In the genomic region with DNA sequence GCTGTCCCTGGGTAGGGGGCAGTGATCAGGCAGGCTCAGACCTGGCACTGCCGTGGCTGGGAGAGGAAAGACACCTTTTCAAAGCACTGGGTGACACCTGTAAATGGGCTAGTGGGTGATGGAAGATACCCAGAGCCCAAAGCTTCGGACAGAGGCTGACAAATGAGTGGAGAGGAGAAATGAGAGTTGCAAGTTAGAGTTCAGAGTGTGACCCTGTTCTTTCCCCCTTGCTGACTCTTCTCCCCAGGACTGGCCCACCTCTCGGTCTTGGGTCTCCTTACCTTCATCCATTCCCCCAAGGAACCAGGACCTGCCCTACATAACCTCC, we compare ENCODE assay signal across 7 mouse cellular contexts. TPM values are rescaled to one million over a fixed set of nuclear protein-coding genes. Genes with fewer than 3 reads are reported as not detected.
DNase-seq lines count a peak whose midpoint lies in the region; ATAC-seq and TF ChIP-seq lines count a peak whose summit lies in the region.

No protein-coding gene starts in this region.

- no peak for DNase-seq in lung, postnatal 0 days (ENCODE audit: low spot score)
- DNase-seq in lung, postnatal 4 days, result no peak
- no peak for DNase-seq in cerebellum, adult 11-12 months

- peak overlapping the region; percentile 64 for H3K4me3 ChIP-seq in lung, postnatal 0 days (ENCODE audit: low read depth, low read length)
- H3K4me3 ChIP-seq in forebrain, embryonic 12.5 days (replicated peaks), result peak overlapping the region; percentile 64
- peak overlapping the region; percentile 67 for H3K4me3 ChIP-seq in limb, embryonic 13.5 days
- H3K4me3 ChIP-seq in stomach, embryonic 14.5 days (ENCODE audit: low read depth, low read length), result peak overlapping the region; percentile 66

- WGBS in lung, postnatal 0 days, result 10% methylated on average over 3 of the region's 3 CpGs
- WGBS in forebrain, embryonic 12.5 days, result 6% methylated on average over 3 of the region's 3 CpGs
- WGBS in limb, embryonic 13.5 days, result 0% methylated on average over 3 of the region's 3 CpGs
- 2% methylated on average over 3 of the region's 3 CpGs for WGBS in stomach, embryonic 14.5 days

- TF ChIP-seq EP300 in lung, postnatal 0 days (IDR thresholded peaks at IDR 0.05), result no peak

- ATAC-seq in lung, postnatal 0 days, result no peak
- no peak for ATAC-seq in forebrain, embryonic 12.5 days (ENCODE audit: low FRiP score)
- ATAC-seq in limb, embryonic 13.5 days (ENCODE audit: low FRiP score, low read depth), result no peak
- no peak for ATAC-seq in stomach, embryonic 14.5 days (ENCODE audit: insufficient number of reproducible peaks, insufficient read depth, low FRiP score, low read depth)
- no peak for ATAC-seq in CD4-positive, CD25-positive, alpha-beta regulatory T cell, adult 4 months

- H3K36me3 ChIP-seq in lung, postnatal 0 days (ENCODE audit: insufficient read depth, low read length), result no peaks in the 10 kb centered on the region
- H3K36me3 ChIP-seq in forebrain, embryonic 12.5 days (replicated peaks), result peaks cover 22% of the 10 kb centered on the region
- peaks cover 26% of the 10 kb centered on the region for H3K36me3 ChIP-seq in limb, embryonic 13.5 days
- H3K36me3 ChIP-seq in stomach, embryonic 14.5 days (ENCODE audit: control insufficient read depth, insufficient read depth, low read length), result peaks cover 14% of the 10 kb centered on the region

- TF ChIP-seq CTCF in lung, postnatal 0 days (IDR thresholded peaks at IDR 0.05), result no peak; the same call in 1 of the 2 replicates

- H3K9ac ChIP-seq in lung, postnatal 0 days (replicated peaks; ENCODE audit: low read depth), result peak overlapping the region; percentile 77
- peak overlapping the region; percentile 65 for H3K9ac ChIP-seq in forebrain, embryonic 12.5 days
- H3K9ac ChIP-seq in limb, embryonic 13.5 days, result peak overlapping the region; percentile 82
- peak overlapping the region; percentile 32; the same call in 1 of the 2 replicates for H3K9ac ChIP-seq in stomach, embryonic 14.5 days (replicated peaks; ENCODE audit: low read depth, low read length)

- H3K27me3 ChIP-seq in lung, postnatal 0 days (replicated peaks; ENCODE audit: insufficient read depth, low read length), result no peaks in the 10 kb centered on the region
- H3K27me3 ChIP-seq in forebrain, embryonic 12.5 days, result no peaks in the 10 kb centered on the region
- no peaks in the 10 kb centered on the region for H3K27me3 ChIP-seq in limb, embryonic 13.5 days
- H3K27me3 ChIP-seq in stomach, embryonic 14.5 days (ENCODE audit: control insufficient read depth, insufficient read depth, low read length), result no peaks in the 10 kb centered on the region

- H3K9me3 ChIP-seq in lung, postnatal 0 days (ENCODE audit: low read length), result no peaks in the 10 kb centered on the region
- H3K9me3 ChIP-seq in forebrain, embryonic 12.5 days, result no peaks in the 10 kb centered on the region
- H3K9me3 ChIP-seq in limb, embryonic 13.5 days, result no peaks in the 10 kb centered on the region
- no peaks in the 10 kb centered on the region for H3K9me3 ChIP-seq in stomach, embryonic 14.5 days (ENCODE audit: control insufficient read depth, low read depth, low read length)

- H3K27ac ChIP-seq in lung, postnatal 0 days (ENCODE audit: low read length), result peak overlapping the region; percentile 97
- peak overlapping the region; percentile 97 for H3K27ac ChIP-seq in forebrain, embryonic 12.5 days
- H3K27ac ChIP-seq in limb, embryonic 13.5 days, result peak overlapping the region; percentile 95
- peak overlapping the region; percentile 96 for H3K27ac ChIP-seq in stomach, embryonic 14.5 days (ENCODE audit: low read length)

- peak overlapping the region; percentile 78 for H3K4me2 ChIP-seq in lung, postnatal 0 days (replicated peaks; ENCODE audit: low read depth, low read length)
- H3K4me2 ChIP-seq in forebrain, embryonic 12.5 days, result peak overlapping the region; percentile 98
- H3K4me2 ChIP-seq in limb, embryonic 13.5 days (replicated peaks), result peak overlapping the region; percentile 99
- H3K4me2 ChIP-seq in stomach, embryonic 14.5 days (replicated peaks; ENCODE audit: low read depth, low read length), result peak overlapping the region; percentile 74

- H3K4me1 ChIP-seq in lung, postnatal 0 days (ENCODE audit: insufficient read depth, low read depth, low read length), result peaks cover 25% of the 10 kb centered on the region
- H3K4me1 ChIP-seq in forebrain, embryonic 12.5 days, result peaks cover 54% of the 10 kb centered on the region
- peaks cover 39% of the 10 kb centered on the region for H3K4me1 ChIP-seq in limb, embryonic 13.5 days
- peaks cover 26% of the 10 kb centered on the region for H3K4me1 ChIP-seq in stomach, embryonic 14.5 days (ENCODE audit: control insufficient read depth, insufficient read depth, low read length)

RNA-seq across cellular contexts. Expression of a gene that starts 0.6 kb away (rescaled TPM):
- 179 and 180 TPM in 2 replicates for polyA plus RNA-seq in lung, postnatal 0 days (2015; fragmentation: Nextera tagmentation; extraction: Ambion mirVana)
- polyA plus RNA-seq in forebrain, embryonic 12.5 days (2016; fragmentation: Nextera tagmentation; extraction: Ambion mirVana), result 155 and 161 TPM in 2 replicates
- polyA plus RNA-seq in limb, embryonic 13.5 days (2015; fragmentation: Nextera tagmentation; extraction: Ambion mirVana), result 170 and 176 TPM in 2 replicates
- polyA plus RNA-seq in stomach, embryonic 14.5 days (2014; fragmentation: Nextera tagmentation; extraction: Ambion mirVana), result 152 and 161 TPM in 2 replicates
- polyA plus RNA-seq in CD4-positive, CD25-positive, alpha-beta regulatory T cell, adult 4 months (2017; shearing (Covaris generic)), result 100 to 1,000 TPM; 153 to 166 TPM

RNA-seq across cellular contexts. Expression of a gene that starts 1.1 kb away (rescaled TPM):
- polyA plus RNA-seq in lung, postnatal 0 days (2015; fragmentation: Nextera tagmentation; extraction: Ambion mirVana), result 1.0 and 1.4 TPM in 2 replicates
- polyA plus RNA-seq in forebrain, embryonic 12.5 days (2016; fragmentation: Nextera tagmentation; extraction: Ambion mirVana), result 3.9 and 4.8 TPM in 2 replicates
- polyA plus RNA-seq in limb, embryonic 13.5 days (2015; fragmentation: Nextera tagmentation; extraction: Ambion mirVana), result 3.6 and 4.4 TPM in 2 replicates
- polyA plus RNA-seq in stomach, embryonic 14.5 days (2014; fragmentation: Nextera tagmentation; extraction: Ambion mirVana), result 3.0 and 3.3 TPM in 2 replicates
- not detected for polyA plus RNA-seq in CD4-positive, CD25-positive, alpha-beta regulatory T cell, adult 4 months (2017; shearing (Covaris generic))

RNA-seq across cellular contexts. Expression of a gene that starts 7.1 kb away (rescaled TPM):
- 15.2 and 16.2 TPM in 2 replicates for polyA plus RNA-seq in lung, postnatal 0 days (2015; fragmentation: Nextera tagmentation; extraction: Ambion mirVana)
- polyA plus RNA-seq in forebrain, embryonic 12.5 days (2016; fragmentation: Nextera tagmentation; extraction: Ambion mirVana), result 8.6 and 8.8 TPM in 2 replicates
- polyA plus RNA-seq in limb, embryonic 13.5 days (2015; fragmentation: Nextera tagmentation; extraction: Ambion mirVana), result 15.0 and 15.6 TPM in 2 replicates
- 8.9 and 9.9 TPM in 2 replicates for polyA plus RNA-seq in stomach, embryonic 14.5 days (2014; fragmentation: Nextera tagmentation; extraction: Ambion mirVana)
- polyA plus RNA-seq in CD4-positive, CD25-positive, alpha-beta regulatory T cell, adult 4 months (2017; shearing (Covaris generic)), result 10 to 100 TPM; 11.1 to 12.1 TPM

RNA-seq across cellular contexts. Expression of a gene that starts 23.0 kb away (rescaled TPM):
- polyA plus RNA-seq in lung, postnatal 0 days (2015; fragmentation: Nextera tagmentation; extraction: Ambion mirVana), result 0.35 and 0.44 TPM in 2 replicates
- 9.7 and 9.8 TPM in 2 replicates for polyA plus RNA-seq in forebrain, embryonic 12.5 days (2016; fragmentation: Nextera tagmentation; extraction: Ambion mirVana)
- 9.0 and 9.6 TPM in 2 replicates for polyA plus RNA-seq in limb, embryonic 13.5 days (2015; fragmentation: Nextera tagmentation; extraction: Ambion mirVana)
- 7.1 and 8.2 TPM in 2 replicates for polyA plus RNA-seq in stomach, embryonic 14.5 days (2014; fragmentation: Nextera tagmentation; extraction: Ambion mirVana)
- 1 to 10 TPM; 1.4 to 3.3 TPM for polyA plus RNA-seq in CD4-positive, CD25-positive, alpha-beta regulatory T cell, adult 4 months (2017; shearing (Covaris generic))

RNA-seq across cellular contexts. Expression of a gene that starts 33.0 kb away (rescaled TPM):
- 9.3 and 9.9 TPM in 2 replicates for polyA plus RNA-seq in lung, postnatal 0 days (2015; fragmentation: Nextera tagmentation; extraction: Ambion mirVana)
- polyA plus RNA-seq in forebrain, embryonic 12.5 days (2016; fragmentation: Nextera tagmentation; extraction: Ambion mirVana), result 18.9 and 20.0 TPM in 2 replicates
- polyA plus RNA-seq in limb, embryonic 13.5 days (2015; fragmentation: Nextera tagmentation; extraction: Ambion mirVana), result 15.5 and 16.7 TPM in 2 replicates
- 9.8 and 10.5 TPM in 2 replicates for polyA plus RNA-seq in stomach, embryonic 14.5 days (2014; fragmentation: Nextera tagmentation; extraction: Ambion mirVana)
- 10 to 100 TPM; 11.5 to 15.6 TPM for polyA plus RNA-seq in CD4-positive, CD25-positive, alpha-beta regulatory T cell, adult 4 months (2017; shearing (Covaris generic))

Comparison
In these comparisons a context has a peak if more than half of its experiments do, and no peak if none do; other contexts are left out.
1. H3K9ac ChIP-seq: peak in every context shown above with its lines; median percentile 82 in limb, embryonic 13.5 days; 77 in lung, postnatal 0 days; 65 in forebrain, embryonic 12.5 days; 32 in stomach, embryonic 14.5 days.